Mouse (Mus musculus) midbrain, embryonic 14.5 days (tissue): Measurements from ENCODE around the gene Selenov. TPM values are rescaled to one million over a fixed set of nuclear protein-coding genes. Genes with fewer than 3 reads are reported as not detected.
A peak's percentile ranks its signal among the peaks of the same experiment; 100 is the strongest.

ENCODE experiments used
- ATAC-seq: fragments of 200-750 bp; cut with Nextera tagmentation; 2 replicates; pipeline ENCODE4 v1.8.0; 2017; ENCODE audit warnings: moderate number of reproducible peaks, moderate library complexity; ENCODE audit not compliant: low FRiP score, low TSS enrichment
- DNase-seq: peaks from one replicate; pipeline ENCODE4 v3.0.0-alpha.2; 2015
- H3K27ac ChIP-seq: fragments of 300-500 bp; sonication (generic); replicated peaks from 2 replicates; pipeline ENCODE4 v1.5.1; 2014; ENCODE audit warnings: mild to moderate bottlenecking, low read depth, low read length, moderate library complexity
- H3K27me3 ChIP-seq: fragments of 300-500 bp; sonication (generic); 2 replicates; pipeline ENCODE4 v1.6.1; 2014; ENCODE audit warnings: low read length, control low read depth, mixed read lengths; ENCODE audit not compliant: control insufficient read depth, insufficient read depth
- H3K36me3 ChIP-seq: fragments of 300-500 bp; sonication (generic); 2 replicates; pipeline ENCODE4 v1.6.1; 2014; ENCODE audit warnings: low read length, control low read depth; ENCODE audit not compliant: control insufficient read depth, insufficient read depth
- H3K4me1 ChIP-seq: fragments of 300-500 bp; sonication (generic); 2 replicates; pipeline ENCODE4 v1.6.1; 2014; ENCODE audit warnings: mild to moderate bottlenecking, antibody characterized with exemption, low read length, control low read depth; ENCODE audit not compliant: control insufficient read depth, insufficient read depth
- H3K4me2 ChIP-seq: fragments of 300-500 bp; sonication (generic); 2 replicates; pipeline ENCODE4 v1.6.1; 2014; ENCODE audit warnings: mild to moderate bottlenecking, low read length, moderate library complexity
- H3K4me3 ChIP-seq: fragments of 300-500 bp; sonication (generic); replicated peaks from 2 replicates; pipeline ENCODE4 v1.5.1; 2014; ENCODE audit warnings: low read depth, low read length
- H3K9ac ChIP-seq: fragments of 300-500 bp; sonication (generic); replicated peaks from 2 replicates; pipeline ENCODE4 v1.6.1; 2014; ENCODE audit warnings: mild to moderate bottlenecking, low read length, moderate library complexity
- H3K9me3 ChIP-seq: fragments of 300-500 bp; sonication (generic); 2 replicates; pipeline ENCODE4 v1.6.1; 2016; ENCODE audit warnings: low read length, control low read depth, mixed read lengths; ENCODE audit not compliant: control insufficient read depth
- WGBS: fragments of 180-500 bp; shearing (Covaris S2); extraction: QIAGEN DNeasy Blood & Tissue Kit; methylation state at CpG from one replicate; pipeline ENCODE4 v1.1.7; 2014; 5-methylcytosine and 5-hydroxymethylcytosine counted together
- polyA plus RNA-seq: library from polyadenylated mRNA; unstranded; fragments of >200 nt; fragmentation: Nextera tagmentation; extraction: Ambion mirVana; gene quantifications from 2 replicates; pipeline ENCODE4 v1.2.1, GENCODE M21; 2014

The Selenov gene
- 0.28 and 1.8 TPM in 2 replicates for polyA plus RNA-seq

- 1% methylated on average over 52 of the region's 52 CpGs for WGBS
- H3K4me3 ChIP-seq = peak within 1 kb of the TSS; percentile 19
- no peaks in the 10 kb centered on the region for H3K9me3 ChIP-seq
- no peak within 1 kb of the TSS for H3K27ac ChIP-seq
- ATAC-seq (peak; percentile 31; the same call in 1 of the 2 replicates), DNase-seq (peak; percentile 69)
- H3K36me3 ChIP-seq = no peaks in the 10 kb centered on the region
- H3K9ac ChIP-seq = peak within 1 kb of the TSS; percentile 26; the same call in 1 of the 2 replicates
- H3K27me3 ChIP-seq = peaks cover 20% of the 10 kb centered on the region
- H3K4me1 ChIP-seq = peaks cover 7% of the 10 kb centered on the region; the same call in 1 of the 2 replicates
- H3K4me2 ChIP-seq = peak within 1 kb of the TSS; percentile 50
These were observed at the start of gene Selenov for GRCm38 (mm10) chr7:28290638-28291590. Selenov (minus strand) TSS chr7:28291186.

- ATAC-seq = no peak
- no peaks in the 10 kb centered on the region for H3K27me3 ChIP-seq
- H3K4me2 ChIP-seq = peak overlapping the region; percentile 86
- peak; percentile 33 for DNase-seq
- H3K27ac ChIP-seq = peak overlapping the region; percentile 77
- peaks cover 8% of the 10 kb centered on the region; the same call in 1 of the 2 replicates for H3K4me1 ChIP-seq
- 0 out of 2 replicates have a peak, but pooled peaks cover 5% of the 10 kb centered on the region for H3K36me3 ChIP-seq
- no peak overlapping the region; the same call in 1 of the 2 replicates for H3K9ac ChIP-seq
- no peaks in the 10 kb centered on the region for H3K9me3 ChIP-seq
- WGBS = 78% methylated on average over 19 of the region's 19 CpGs
- H3K4me3 ChIP-seq = peak overlapping the region; percentile 98
These were observed 48.4 kb upstream of the Selenov start for GRCm38 (mm10) chr7:28339213-28339917.

- no peaks in the 10 kb centered on the region for H3K27me3 ChIP-seq
- peaks cover 8% of the 10 kb centered on the region; the same call in 1 of the 2 replicates for H3K4me1 ChIP-seq
- no peaks in the 10 kb centered on the region for H3K9me3 ChIP-seq
- H3K36me3 ChIP-seq = 0 out of 2 replicates have a peak, but pooled peaks cover 5% of the 10 kb centered on the region
- peak within 1 kb of the TSS; percentile 98 for H3K4me3 ChIP-seq
- H3K4me2 ChIP-seq = peak within 1 kb of the TSS; percentile 86
- under 1% methylated on average over 77 of the region's 77 CpGs for WGBS
- H3K27ac ChIP-seq = peak within 1 kb of the TSS; percentile 85
- peak; percentile 98 for ATAC-seq
- peak within 1 kb of the TSS; percentile 88 for H3K9ac ChIP-seq
- DNase-seq = peak; percentile 100
These were observed 47.4 kb upstream of the Selenov start, which contains the start of gene Supt5 for GRCm38 (mm10) chr7:28338108-28338998. Supt5 (minus strand) TSS chr7:28338746.

GRCm38 (mm10) chr7:28335471-28335870 is 44.5 kb upstream of the Selenov start:
- 89% methylated on average over 2 of the region's 2 CpGs for WGBS
- Histone ChIP-seq H3K9me3 (no peaks in the 10 kb centered on the region), H3K4me3 (no peak overlapping the region), H3K9ac (no peak overlapping the region), H3K27me3 (no peaks in the 10 kb centered on the region), H3K27ac (no peak overlapping the region), H3K4me2 (no peak overlapping the region), H3K4me1 (peaks cover 8% of the 10 kb centered on the region; the same call in 1 of the 2 replicates), H3K36me3 (peaks cover 14% of the 10 kb centered on the region)
- no peak for ATAC-seq
- no peak for DNase-seq

GRCm38 (mm10) chr7:28334534-28334933 is 43.5 kb upstream of the Selenov start:
- Histone ChIP-seq H3K4me1 (peaks cover 8% of the 10 kb centered on the region; the same call in 1 of the 2 replicates), H3K9me3 (no peaks in the 10 kb centered on the region)
- WGBS = 95% methylated on average over 4 of the region's 4 CpGs

GRCm38 (mm10) chr7:28328260-28328659 is 37.3 kb upstream of the Selenov start:
- peaks cover 79% of the 10 kb centered on the region for H3K36me3 ChIP-seq
- ATAC-seq = no peak
- DNase-seq = no peak

More at GRCm38 (mm10) chr7:28334534-28334933, 43.5 kb upstream of the Selenov start:
- no peaks in the 10 kb centered on the region for H3K27me3 ChIP-seq
- ATAC-seq = no peak
- peaks cover 24% of the 10 kb centered on the region for H3K36me3 ChIP-seq
- no peak overlapping the region for H3K4me2 ChIP-seq
- H3K9ac ChIP-seq = no peak overlapping the region
- no peak overlapping the region for H3K27ac ChIP-seq
- DNase-seq = no peak
- H3K4me3 ChIP-seq = no peak overlapping the region

GRCm38 (mm10) chr7:28326457-28326856 is 35.5 kb upstream of the Selenov start:
- no peaks in the 10 kb centered on the region for H3K4me1 ChIP-seq
- no peak overlapping the region for H3K4me3 ChIP-seq
- no peak for ATAC-seq
- H3K9ac ChIP-seq = no peak overlapping the region
- 87% methylated on average over 4 of the region's 4 CpGs for WGBS
- H3K4me2 ChIP-seq = no peak overlapping the region
- no peak for DNase-seq
- no peaks in the 10 kb centered on the region for H3K27me3 ChIP-seq
- H3K9me3 ChIP-seq = no peaks in the 10 kb centered on the region
- peaks cover 97% of the 10 kb centered on the region for H3K36me3 ChIP-seq
- H3K27ac ChIP-seq = no peak overlapping the region

More at GRCm38 (mm10) chr7:28328260-28328659, 37.3 kb upstream of the Selenov start:
- 96% methylated on average over 2 of the region's 2 CpGs for WGBS
- no peak overlapping the region for H3K4me2 ChIP-seq
- H3K27me3 ChIP-seq = no peaks in the 10 kb centered on the region
- H3K27ac ChIP-seq = no peak overlapping the region
- no peaks in the 10 kb centered on the region for H3K9me3 ChIP-seq
- no peak overlapping the region for H3K4me3 ChIP-seq
- no peak overlapping the region for H3K9ac ChIP-seq
- no peaks in the 10 kb centered on the region for H3K4me1 ChIP-seq
